Mouse (Mus musculus) bone marrow macrophage, adult 2 months (primary cell): ENCODE results near the gene Bloc1s6.

Experiments
- CTCF ChIP-seq: IDR thresholded peaks from 2 replicates; pipeline ENCODE4 v1.5.1; 2012; ENCODE audit warnings: low read depth, mild to moderate bottlenecking, low read length, moderate library complexity
- POLR2A ChIP-seq: IDR thresholded peaks from 2 replicates; pipeline ENCODE4 v1.6.1; 2012; ENCODE audit warnings: mild to moderate bottlenecking, low read depth, low read length, borderline replicate concordance

DNA sequence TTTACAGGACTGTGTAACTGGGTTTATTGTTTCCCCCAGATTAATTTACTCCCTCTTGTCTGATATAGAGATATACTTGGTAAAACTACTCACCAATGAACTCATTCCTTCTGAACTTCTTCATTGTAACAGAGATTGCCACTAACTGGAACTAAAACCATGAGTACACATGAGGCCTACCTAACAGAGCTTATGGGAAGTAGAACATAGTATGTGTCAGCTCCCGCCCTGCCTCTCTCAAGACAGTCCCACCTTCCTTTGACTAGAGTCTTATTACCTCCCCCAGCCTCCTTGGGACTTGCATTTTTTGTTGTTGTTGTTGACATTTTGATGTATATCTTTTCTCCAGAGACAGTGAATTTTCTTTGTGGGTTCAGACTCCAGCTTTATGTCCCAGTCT, 34.6 kb downstream of the Bloc1s6 start:
- TF ChIP-seq CTCF, result no peak
- no peak for TF ChIP-seq POLR2A
